Mouse (Mus musculus) lung, embryonic 14.5 days (tissue): ENCODE results near the gene Pmm2. TPM values are rescaled to one million over a fixed set of nuclear protein-coding genes. Genes with fewer than 3 reads are reported as not detected.

Experiments
- ATAC-seq: fragments of 200-750 bp; cut with Nextera tagmentation; 2 replicates; pipeline ENCODE4 v1.8.0; 2017; ENCODE audit warnings: mild to moderate bottlenecking, moderate TSS enrichment, moderate library complexity; ENCODE audit not compliant: insufficient read depth
- DNase-seq: peaks from one replicate; pipeline ENCODE4 v3.0.0-alpha.2; 2015
- H3K27ac ChIP-seq: fragments of 300-500 bp; sonication (generic); 2 replicates; pipeline ENCODE4 v1.5.1; 2014; ENCODE audit warnings: low read depth, mild to moderate bottlenecking, moderate library complexity
- H3K27me3 ChIP-seq: fragments of 300-500 bp; sonication (generic); 2 replicates; pipeline ENCODE4 v1.6.1; 2014; ENCODE audit warnings: low read length, control low read depth; ENCODE audit not compliant: insufficient read depth
- H3K36me3 ChIP-seq: fragments of 300-500 bp; sonication (generic); 2 replicates; pipeline ENCODE4 v1.6.1; 2014; ENCODE audit warnings: control low read depth; ENCODE audit not compliant: insufficient read depth
- H3K4me1 ChIP-seq: fragments of 300-500 bp; sonication (generic); 2 replicates; pipeline ENCODE4 v1.6.1; 2014; ENCODE audit warnings: antibody characterized with exemption, control low read depth; ENCODE audit not compliant: insufficient read depth
- H3K4me2 ChIP-seq: fragments of 300-500 bp; sonication (generic); 2 replicates; pipeline ENCODE4 v1.6.1; 2014; ENCODE audit warnings: mild to moderate bottlenecking
- H3K4me3 ChIP-seq: fragments of 300-500 bp; sonication (generic); 2 replicates; pipeline ENCODE4 v1.5.1; 2014; ENCODE audit warnings: low read depth, low read length
- H3K9ac ChIP-seq: fragments of 300-500 bp; sonication (generic); 2 replicates; pipeline ENCODE4 v1.6.1; 2014
- H3K9me3 ChIP-seq: fragments of 300-500 bp; sonication (generic); 2 replicates; pipeline ENCODE4 v1.6.1; 2016; ENCODE audit warnings: low read depth, low read length, control low read depth
- CTCF ChIP-seq: IDR thresholded peaks from 2 replicates; pipeline ENCODE4 v1.5.1; 2016; ENCODE audit warnings: antibody characterized with exemption, low read depth
- WGBS: fragments of 180-500 bp; shearing (Covaris S2); extraction: QIAGEN DNeasy Blood & Tissue Kit; methylation state at CpG from one replicate; pipeline ENCODE4 v1.1.7; 2014; 5-methylcytosine and 5-hydroxymethylcytosine counted together
- polyA plus RNA-seq: library from polyadenylated mRNA; unstranded; fragments of >200 nt; fragmentation: Nextera tagmentation; extraction: Ambion mirVana; gene quantifications from 2 replicates; pipeline ENCODE4 v1.2.1, GENCODE M21; 2014

Gene Pmm2
- polyA plus RNA-seq, 1 experiment from 2014 or later: 52.0 TPM

GRCm38 (mm10) chr16:8672350-8672687 is 34.8 kb downstream of the Pmm2 start:
- WGBS: 1% methylated on average over 18 of the region's 18 CpGs
- Histone ChIP-seq H3K4me3 (peak overlapping the region; percentile 66), H3K9ac (peak overlapping the region; percentile 47), H3K4me1 (peaks cover 12% of the 10 kb centered on the region; the same call in 1 of the 2 replicates), H3K27me3 (0 out of 2 replicates have a peak, but pooled peaks cover 4% of the 10 kb centered on the region), H3K4me2 (peak overlapping the region; percentile 81), H3K27ac (no peak overlapping the region), H3K9me3 (no peaks in the 10 kb centered on the region), H3K36me3 (no peaks in the 10 kb centered on the region)
- DNase-seq (no peak), ATAC-seq (no peak)
- TF ChIP-seq CTCF: no peak

DNA sequence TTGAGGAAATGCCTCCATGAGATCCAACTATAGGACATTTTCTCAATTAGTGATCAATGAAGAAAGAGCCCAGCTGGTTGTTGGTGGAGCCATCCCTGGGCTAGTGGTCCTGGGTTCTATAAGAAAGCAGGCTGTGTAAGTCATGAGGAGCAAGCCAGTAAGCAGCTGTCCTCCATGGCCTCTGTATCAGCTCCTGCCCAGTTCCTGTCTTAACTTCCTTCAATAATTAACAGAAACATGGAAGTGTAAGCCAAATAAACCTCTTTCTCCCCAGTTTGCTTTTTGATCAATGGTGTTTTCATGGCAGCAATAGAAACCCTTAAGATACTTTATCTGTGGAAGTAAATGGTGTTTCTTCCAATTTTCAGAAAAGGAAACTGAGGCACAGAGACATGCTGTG is 35.3 kb downstream of the Pmm2 start:
- no peaks in the 10 kb centered on the region for H3K36me3 ChIP-seq
- H3K27me3 ChIP-seq: 0 out of 2 replicates have a peak, but pooled peaks cover 4% of the 10 kb centered on the region
- no peak overlapping the region for H3K27ac ChIP-seq
- ATAC-seq (no peak), DNase-seq (no peak)
- H3K4me2 ChIP-seq: peak overlapping the region; percentile 81
- no peaks in the 10 kb centered on the region for H3K9me3 ChIP-seq
- no peak overlapping the region for H3K9ac ChIP-seq
- no peak overlapping the region for H3K4me3 ChIP-seq
- H3K4me1 ChIP-seq: peaks cover 12% of the 10 kb centered on the region; the same call in 1 of the 2 replicates
- no peak for TF ChIP-seq CTCF

DNA sequence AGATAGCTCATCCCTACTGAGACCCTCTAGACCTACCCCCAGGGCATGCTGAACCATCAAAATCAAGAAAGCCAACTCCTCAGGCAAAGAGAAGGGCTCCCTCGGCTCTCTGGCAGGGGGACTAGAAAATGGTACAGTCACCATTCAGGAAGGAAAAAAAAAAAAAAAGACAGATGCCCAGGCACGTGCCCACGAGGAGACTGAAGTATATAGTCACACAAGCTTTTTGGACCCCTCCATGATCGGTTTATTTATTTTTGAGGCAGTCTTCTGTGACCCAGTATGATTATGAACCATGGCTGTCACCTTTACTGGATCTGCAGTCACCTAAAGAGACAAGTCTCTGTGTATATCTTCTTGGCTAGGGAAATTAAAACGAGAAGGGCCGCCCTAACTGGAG is 35.9 kb downstream of the Pmm2 start:
- Histone ChIP-seq H3K27me3 (0 out of 2 replicates have a peak, but pooled peaks cover 4% of the 10 kb centered on the region), H3K4me2 (no peak overlapping the region), H3K9ac (no peak overlapping the region), H3K36me3 (no peaks in the 10 kb centered on the region), H3K9me3 (no peaks in the 10 kb centered on the region), H3K27ac (no peak overlapping the region), H3K4me1 (0 out of 2 replicates have a peak, but pooled peaks cover 10% of the 10 kb centered on the region), H3K4me3 (no peak overlapping the region)
- DNase-seq (no peak), ATAC-seq (no peak)
- TF ChIP-seq CTCF: no peak
- WGBS: 59% methylated on average over 6 of the region's 6 CpGs

GRCm38 (mm10) chr16:8674165-8674564 is 36.7 kb downstream of the Pmm2 start:
- peak; percentile 86 for TF ChIP-seq CTCF
- Histone ChIP-seq H3K36me3 (no peaks in the 10 kb centered on the region), H3K27ac (no peak overlapping the region), H3K9me3 (no peaks in the 10 kb centered on the region), H3K4me1 (0 out of 2 replicates have a peak, but pooled peaks cover 10% of the 10 kb centered on the region), H3K4me3 (no peak overlapping the region), H3K9ac (no peak overlapping the region), H3K4me2 (0 out of 2 replicates have a peak overlapping the region, but pooled peaks have one; percentile 16), H3K27me3 (0 out of 2 replicates have a peak, but pooled peaks cover 4% of the 10 kb centered on the region)
- ATAC-seq (no peak), DNase-seq (peak; percentile 81)
- WGBS: 5% methylated on average over 8 of the region's 8 CpGs

DNA sequence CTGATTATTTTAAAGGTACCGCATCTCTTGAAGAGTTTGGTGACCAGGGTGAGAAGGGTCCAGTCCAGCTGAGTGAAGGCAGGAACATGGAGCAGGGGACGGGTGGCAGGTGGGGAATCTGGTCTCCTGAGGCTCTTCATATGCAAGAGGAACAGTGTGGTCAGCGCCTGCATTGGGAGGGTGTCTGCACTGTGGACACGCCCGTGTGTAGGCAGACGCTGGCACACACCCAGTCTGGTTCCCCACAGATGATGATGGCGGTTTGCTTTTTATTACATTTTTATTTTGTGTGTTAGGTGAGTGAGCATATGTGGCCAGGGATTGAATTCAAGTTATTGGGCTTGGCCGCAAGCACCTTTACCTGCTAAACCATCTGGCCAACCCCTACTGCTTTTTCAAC is 38.1 kb downstream of the Pmm2 start:
- 72% methylated on average over 8 of the region's 8 CpGs for WGBS
- H3K36me3 ChIP-seq: no peaks in the 10 kb centered on the region
- no peak overlapping the region for H3K4me3 ChIP-seq

DNA sequence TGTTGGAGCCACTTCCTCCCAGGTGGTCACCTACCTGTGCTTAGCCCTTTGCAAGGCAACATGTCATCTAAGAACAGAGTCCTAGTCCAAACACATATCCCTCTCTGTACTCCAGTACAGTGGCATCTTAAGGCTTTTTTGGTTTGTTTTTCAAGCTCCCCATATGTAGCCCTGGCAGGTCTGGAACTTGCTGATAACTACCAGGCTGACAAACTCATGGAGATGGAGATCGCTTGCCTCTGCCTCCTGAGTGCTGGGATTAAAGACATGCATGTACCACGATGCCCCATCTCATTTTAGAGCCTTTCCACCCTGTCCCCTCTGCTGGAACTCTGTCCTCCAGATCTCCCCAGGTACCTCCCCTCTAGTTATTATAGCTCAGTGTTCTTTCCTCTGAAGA is 38.8 kb downstream of the Pmm2 start:
- DNase-seq (no peak), ATAC-seq (no peak)
- 63% methylated on average over 2 of the region's 2 CpGs for WGBS

More for the DNA sequence above, 38.1 kb downstream of the Pmm2 start:
- no peak for DNase-seq
- no peak for ATAC-seq
- no peak overlapping the region for H3K9ac ChIP-seq
- H3K27me3 ChIP-seq: 0 out of 2 replicates have a peak, but pooled peaks cover 4% of the 10 kb centered on the region
- H3K27ac ChIP-seq: no peak overlapping the region
- no peak overlapping the region for H3K4me2 ChIP-seq
- H3K9me3 ChIP-seq: no peaks in the 10 kb centered on the region
- H3K4me1 ChIP-seq: 0 out of 2 replicates have a peak, but pooled peaks cover under 1% of the 10 kb centered on the region
- TF ChIP-seq CTCF: no peak

GRCm38 (mm10) chr16:8676800-8677199 is 39.3 kb downstream of the Pmm2 start:
- Histone ChIP-seq H3K9me3 (no peaks in the 10 kb centered on the region), H3K27me3 (0 out of 2 replicates have a peak, but pooled peaks cover 4% of the 10 kb centered on the region), H3K4me3 (no peak overlapping the region), H3K36me3 (no peaks in the 10 kb centered on the region), H3K4me1 (no peaks in the 10 kb centered on the region), H3K27ac (no peak overlapping the region), H3K9ac (no peak overlapping the region), H3K4me2 (no peak overlapping the region)
- DNase-seq (peak; percentile 82), ATAC-seq (no peak)
- 52% methylated on average over 4 of the region's 4 CpGs for WGBS
- peak; percentile 92 for TF ChIP-seq CTCF

More for the DNA sequence above, 38.8 kb downstream of the Pmm2 start:
- Histone ChIP-seq H3K4me2 (no peak overlapping the region), H3K27me3 (0 out of 2 replicates have a peak, but pooled peaks cover 4% of the 10 kb centered on the region), H3K4me1 (no peaks in the 10 kb centered on the region), H3K27ac (no peak overlapping the region), H3K36me3 (no peaks in the 10 kb centered on the region), H3K9ac (no peak overlapping the region), H3K4me3 (no peak overlapping the region), H3K9me3 (no peaks in the 10 kb centered on the region)
- no peak for TF ChIP-seq CTCF
